9 mouse cellular contexts compared by ENCODE assay signal in genomic region chr11:46064767-46065166, GRCm38 (mm10). TPM values are rescaled to one million over a fixed set of nuclear protein-coding genes. Genes with fewer than 3 reads are reported as not detected.
DNase-seq lines count a peak whose midpoint lies in the region; ATAC-seq and TF ChIP-seq lines count a peak whose summit lies in the region.
"Had no signal": no experiment of that assay in that cellular context is flagged by ENCODE, and none has a peak within 500 bp of the region (broad histone marks: within the 10 kb centered on the region; RNA-seq: fewer than 3 reads in every experiment).

No protein-coding gene starts in this region.

- H3K27ac ChIP-seq in heart, postnatal 0 days (ENCODE audit: low read depth) = peak overlapping the region; percentile 95
- no peak overlapping the region for H3K27ac ChIP-seq in thymus, adult 2 months (ENCODE audit: control insufficient read depth, insufficient read depth, low read length)

- H3K9me3 ChIP-seq in heart, postnatal 0 days (replicated peaks; ENCODE audit: control insufficient read depth, low read length) = no peaks in the 10 kb centered on the region
- H3K9me3 ChIP-seq: midbrain, embryonic 12.5 days had no signal

- no peak for TF ChIP-seq POLR2A in thymus, adult 2 months (IDR thresholded peaks at IDR 0.05; ENCODE audit: control insufficient read depth, extremely low read depth, insufficient read depth, low read length, poor library complexity)

- no peak for TF ChIP-seq CTCF in heart, postnatal 0 days (IDR thresholded peaks at IDR 0.05; ENCODE audit: low read depth)
- no peak for TF ChIP-seq CTCF in thymus, adult 2 months (IDR thresholded peaks at IDR 0.05; ENCODE audit: borderline replicate concordance, control insufficient read depth, extremely low read depth, insufficient read depth, low read length, poor library complexity)

- TF ChIP-seq EP300 in heart, postnatal 0 days (IDR thresholded peaks at IDR 0.05; ENCODE audit: low read depth) = no peak; the same call in 1 of the 2 replicates

- no peak overlapping the region for H3K4me3 ChIP-seq in heart, postnatal 0 days (ENCODE audit: low read depth, low read length)
- no peak overlapping the region for H3K4me3 ChIP-seq in thymus, adult 2 months (ENCODE audit: control insufficient read depth, insufficient read depth, low read length)
- H3K4me3 ChIP-seq: midbrain, embryonic 12.5 days had no signal

- H3K36me3 ChIP-seq in heart, postnatal 0 days (replicated peaks; ENCODE audit: control insufficient read depth, insufficient read depth, low read length) = peaks cover 27% of the 10 kb centered on the region
- no peaks in the 10 kb centered on the region for H3K36me3 ChIP-seq in thymus, adult 2 months (ENCODE audit: control insufficient read depth, insufficient read depth, low read length)

- peaks cover 73% of the 10 kb centered on the region for H3K4me1 ChIP-seq in heart, postnatal 0 days (ENCODE audit: control insufficient read depth, insufficient read depth)
- H3K4me1 ChIP-seq in thymus, adult 2 months (replicated peaks; ENCODE audit: control insufficient read depth, insufficient read depth, low read length) = peaks cover 3% of the 10 kb centered on the region; the same call in 1 of the 2 replicates

- peak; percentile 38 to 73 for DNase-seq in adrenal gland, adult (ENCODE audit: inconsistent age in 2 of 2, low spot score in 1 of 2)
- DNase-seq in adrenal gland, postnatal 4 days (ENCODE audit: low spot score in 2 of 2) = no peak
- peak; percentile 55 for DNase-seq in adrenal gland, postnatal 10 days
- no peak for DNase-seq in heart, postnatal 0 days (ENCODE audit: low spot score)
- peak; percentile 63 to 75 for DNase-seq in kidney, postnatal 4 days
- DNase-seq in thymus, adult 2 months = no peak
- DNase-seq in layer of hippocampus, adult 9-11 months = no peak
- DNase-seq in frontal cortex, postnatal 36 days (ENCODE audit: low spot score in 2 of 2) = no peak

- peak overlapping the region; percentile 4 for H3K9ac ChIP-seq in heart, postnatal 0 days (replicated peaks; ENCODE audit: low read depth, low read length)
- H3K9ac ChIP-seq: midbrain, embryonic 12.5 days had no signal

- H3K4me2 ChIP-seq in heart, postnatal 0 days (ENCODE audit: low read depth, low read length) = no peak overlapping the region
- H3K4me2 ChIP-seq: midbrain, embryonic 12.5 days had no signal

- H3K27me3 ChIP-seq in heart, postnatal 0 days (ENCODE audit: control insufficient read depth, insufficient read depth, low read length) = no peaks in the 10 kb centered on the region
- no peaks in the 10 kb centered on the region for H3K27me3 ChIP-seq in thymus, adult 2 months (ENCODE audit: control insufficient read depth, insufficient read depth, low read length)
- H3K27me3 ChIP-seq: midbrain, embryonic 12.5 days had no signal

- no peak for ATAC-seq in heart, postnatal 0 days (ENCODE audit: insufficient read depth, low read depth)

- WGBS in heart, postnatal 0 days = 16% methylated on average over 8 of the region's 8 CpGs
- WGBS in thymus, adult 2 months = 68% methylated on average over 8 of the region's 8 CpGs

RNA-seq across cellular contexts. Expression of gene Adam19, which starts 9.0 kb away (rescaled TPM):
- total RNA-seq in adrenal gland, postnatal 4 days (2021) = 10 to 100 TPM; 22.4 to 25.8 TPM
- 10 to 100 TPM; 15.5 to 25.3 TPM for total RNA-seq in adrenal gland, postnatal 10 days (2021)
- total RNA-seq in heart, postnatal 0 days (2014; rRNA removed; ENCODE audit: low replicate concordance) = 59.8 and 67.9 TPM in 2 replicates
- 10.1 and 15.8 TPM in 2 replicates for polyA plus RNA-seq in heart, postnatal 0 days (2015; fragmentation: Nextera tagmentation; extraction: Ambion mirVana)
- 11.1 and 12.8 TPM in 2 replicates for polyA plus RNA-seq in thymus, adult 2 months (2012; rRNA removed)

RNA-seq across cellular contexts. Expression of gene Gm12166, which starts 12.6 kb away (rescaled TPM):
- total RNA-seq in adrenal gland, postnatal 4 days (2021) = 1 to 10 TPM; 6.1 to 8.2 TPM
- total RNA-seq in adrenal gland, postnatal 10 days (2021) = 1 to 10 TPM; 4.0 to 4.6 TPM
- total RNA-seq in heart, postnatal 0 days (2014; rRNA removed; ENCODE audit: low replicate concordance) = 1.8 and 2.8 TPM in 2 replicates
- polyA plus RNA-seq in heart, postnatal 0 days (2015; fragmentation: Nextera tagmentation; extraction: Ambion mirVana) = 3.6 and 3.9 TPM in 2 replicates
- 24.2 and 28.5 TPM in 2 replicates for polyA plus RNA-seq in thymus, adult 2 months (2012; rRNA removed)

Comparison
In these comparisons a context has a peak if more than half of its experiments do, and no peak if none do; other contexts are left out.
1. DNase-seq: peak in adrenal gland, adult (2 of 2), adrenal gland, postnatal 10 days (single experiment) and kidney, postnatal 4 days (2 of 2); none in adrenal gland, postnatal 4 days (0 of 2), heart, postnatal 0 days (single experiment), thymus, adult 2 months (single experiment), layer of hippocampus, adult 9-11 months (single experiment) and frontal cortex, postnatal 36 days (0 of 2).